7 mouse cellular contexts compared by ENCODE assay signal in the genomic region with DNA sequence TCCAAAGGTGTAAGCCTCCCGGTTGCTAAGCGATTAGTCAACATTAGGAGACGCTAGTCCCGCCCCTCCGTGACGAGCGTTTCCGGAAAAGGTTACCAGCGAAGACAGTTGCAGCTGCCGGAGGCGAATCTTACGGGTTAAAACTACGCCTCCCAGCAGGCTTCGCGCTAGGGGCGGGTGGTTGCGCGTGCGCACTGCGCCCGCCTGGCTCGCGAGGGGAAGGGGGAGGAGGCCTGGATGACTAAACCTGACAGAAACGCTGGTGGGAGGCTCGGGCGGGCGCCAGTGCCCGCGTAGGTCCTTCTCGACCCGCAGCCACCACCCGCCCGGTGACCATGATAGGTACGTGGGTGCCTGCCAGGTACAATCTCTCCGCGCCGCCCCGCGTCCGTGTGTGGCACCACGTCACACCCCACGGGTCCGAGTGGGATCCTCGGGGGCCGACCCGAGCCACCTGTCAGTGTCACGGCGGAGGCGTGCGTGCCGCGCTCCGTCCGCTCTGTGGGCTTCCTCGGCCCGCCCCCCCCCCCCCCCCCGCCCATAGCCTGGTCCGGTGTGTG. TPM values are rescaled to one million over a fixed set of nuclear protein-coding genes. Genes with fewer than 3 reads are reported as not detected.
DNase-seq lines count a peak whose midpoint lies in the region; ATAC-seq lines count a peak whose summit lies in the region.

Gene Pacrg, minus strand, starts transcription at position 164 of the 560 bp plus-strand sequence.
Gene Prkn, plus strand, starts transcription at position 237 of the 560 bp plus-strand sequence.

- H3K27ac ChIP-seq in embryonic facial prominence, embryonic 12.5 days = 0 out of 2 replicates have a peak within 1 kb of the TSS, but pooled peaks have one; percentile 41
- no peak within 1 kb of the TSS for H3K27ac ChIP-seq in limb, embryonic 11.5 days (replicated peaks; ENCODE audit: low read depth, low read length)
- H3K27ac ChIP-seq in midbrain, embryonic 14.5 days (replicated peaks; ENCODE audit: low read depth, low read length) = peak within 1 kb of the TSS; percentile 86

- no peaks in the 10 kb centered on the region for H3K36me3 ChIP-seq in embryonic facial prominence, embryonic 12.5 days
- H3K36me3 ChIP-seq in limb, embryonic 11.5 days (ENCODE audit: control insufficient read depth, insufficient read depth, low read length) = no peaks in the 10 kb centered on the region
- H3K36me3 ChIP-seq in midbrain, embryonic 14.5 days (ENCODE audit: control insufficient read depth, insufficient read depth, low read length) = no peaks in the 10 kb centered on the region

- peak within 1 kb of the TSS; percentile 63 for H3K9ac ChIP-seq in embryonic facial prominence, embryonic 12.5 days
- peak within 1 kb of the TSS; percentile 62 for H3K9ac ChIP-seq in limb, embryonic 11.5 days (ENCODE audit: low read length)
- peak within 1 kb of the TSS; percentile 76 for H3K9ac ChIP-seq in midbrain, embryonic 14.5 days (replicated peaks; ENCODE audit: low read length)

- H3K9me3 ChIP-seq in embryonic facial prominence, embryonic 12.5 days = no peaks in the 10 kb centered on the region
- no peaks in the 10 kb centered on the region for H3K9me3 ChIP-seq in limb, embryonic 11.5 days (ENCODE audit: control insufficient read depth, low read length)
- no peaks in the 10 kb centered on the region for H3K9me3 ChIP-seq in midbrain, embryonic 14.5 days (ENCODE audit: control insufficient read depth, low read length)

- H3K4me3 ChIP-seq in embryonic facial prominence, embryonic 12.5 days = peak within 1 kb of the TSS; percentile 69
- H3K4me3 ChIP-seq in limb, embryonic 11.5 days (ENCODE audit: low read depth, low read length) = peak within 1 kb of the TSS; percentile 70
- H3K4me3 ChIP-seq in midbrain, embryonic 14.5 days (replicated peaks; ENCODE audit: low read depth, low read length) = peak within 1 kb of the TSS; percentile 68

- peak; percentile 95 for ATAC-seq in embryonic facial prominence, embryonic 12.5 days (ENCODE audit: insufficient number of reproducible peaks, insufficient read depth, low FRiP score, low TSS enrichment)
- ATAC-seq in limb, embryonic 11.5 days (ENCODE audit: insufficient number of reproducible peaks, low FRiP score, low TSS enrichment, low read depth) = peak; percentile 96
- ATAC-seq in midbrain, embryonic 14.5 days (ENCODE audit: low FRiP score, low TSS enrichment) = peak; percentile 95

- H3K4me1 ChIP-seq in embryonic facial prominence, embryonic 12.5 days = peaks cover 4% of the 10 kb centered on the region
- no peaks in the 10 kb centered on the region for H3K4me1 ChIP-seq in limb, embryonic 11.5 days (ENCODE audit: control insufficient read depth, insufficient read depth, low read length)
- peaks cover 7% of the 10 kb centered on the region for H3K4me1 ChIP-seq in midbrain, embryonic 14.5 days (ENCODE audit: control insufficient read depth, insufficient read depth, low read length)

- H3K27me3 ChIP-seq in embryonic facial prominence, embryonic 12.5 days = no peaks in the 10 kb centered on the region
- H3K27me3 ChIP-seq in limb, embryonic 11.5 days (ENCODE audit: control insufficient read depth, insufficient read depth, low read length) = no peaks in the 10 kb centered on the region
- no peaks in the 10 kb centered on the region for H3K27me3 ChIP-seq in midbrain, embryonic 14.5 days (ENCODE audit: control insufficient read depth, insufficient read depth, low read length)

- peak within 1 kb of the TSS; percentile 85 for H3K4me2 ChIP-seq in embryonic facial prominence, embryonic 12.5 days (replicated peaks)
- H3K4me2 ChIP-seq in limb, embryonic 11.5 days (ENCODE audit: low read depth, severe bottlenecking) = peak within 1 kb of the TSS; percentile 69
- H3K4me2 ChIP-seq in midbrain, embryonic 14.5 days (ENCODE audit: low read length) = peak within 1 kb of the TSS; percentile 72

- 0% methylated on average over 44 of the region's 58 CpGs for WGBS in embryonic facial prominence, embryonic 12.5 days
- under 1% methylated on average over 49 of the region's 58 CpGs for WGBS in limb, embryonic 11.5 days
- WGBS in midbrain, embryonic 14.5 days = under 1% methylated on average over 49 of the region's 58 CpGs

- peak; percentile 98 for DNase-seq in adrenal gland, postnatal 25 days
- DNase-seq in heart, adult 11 months = peak; percentile 100
- peak; percentile 97 for DNase-seq in kidney, adult 18-20 months
- peak; percentile 99 for DNase-seq in limb, embryonic 11.5 days (ENCODE audit: low spot score)
- peak; percentile 100 for DNase-seq in midbrain, embryonic 14.5 days
- DNase-seq in spleen, adult 18-20 months = peak; percentile 92

RNA-seq across cellular contexts. Expression of gene Pacrg, which starts in this region (rescaled TPM):
- total RNA-seq in adrenal gland, postnatal 25 days (2021) = 2.9 and 3.6 TPM in 2 replicates
- 2.2 and 2.5 TPM in 2 replicates for polyA plus RNA-seq in embryonic facial prominence, embryonic 12.5 days (2016; fragmentation: Nextera tagmentation; extraction: Ambion mirVana)
- 1.3 and 2.8 TPM in 2 replicates for polyA plus RNA-seq in limb, embryonic 11.5 days (2014; fragmentation: Nextera tagmentation; extraction: Ambion mirVana)
- polyA plus RNA-seq in midbrain, embryonic 14.5 days (2014; fragmentation: Nextera tagmentation; extraction: Ambion mirVana) = 9.2 and 13.6 TPM in 2 replicates

RNA-seq across cellular contexts. Expression of gene Prkn, which starts in this region (rescaled TPM):
- 5.9 and 10.1 TPM in 2 replicates for total RNA-seq in adrenal gland, postnatal 25 days (2021)
- 1.8 and 2.2 TPM in 2 replicates for polyA plus RNA-seq in embryonic facial prominence, embryonic 12.5 days (2016; fragmentation: Nextera tagmentation; extraction: Ambion mirVana)
- polyA plus RNA-seq in limb, embryonic 11.5 days (2014; fragmentation: Nextera tagmentation; extraction: Ambion mirVana) = 0.74 and 1.2 TPM in 2 replicates
- polyA plus RNA-seq in midbrain, embryonic 14.5 days (2014; fragmentation: Nextera tagmentation; extraction: Ambion mirVana) = 3.9 and 4.4 TPM in 2 replicates
